Mouse (Mus musculus) layer of hippocampus, adult 2 months (tissue): ENCODE data around the gene Cradd. TPM values are rescaled to one million over a fixed set of nuclear protein-coding genes. Genes with fewer than 3 reads are reported as not detected.

Experiments used
- DNase-seq, 2 experiments: peaks; one replicate each; pipeline ENCODE4 v3.0.0; 2022; ENCODE audit warnings: low spot score in 2 of 2
- H3K27ac ChIP-seq: fragments of 200-600 bp; 2 replicates; pipeline ENCODE4 v1.8.1; 2022
- H3K4me3 ChIP-seq: fragments of 200-600 bp; 2 replicates; pipeline ENCODE4 v1.8.1; 2022; ENCODE audit warnings: mild to moderate bottlenecking
- CTCF ChIP-seq: fragments of 200-600 bp; conservative IDR thresholded peaks from 2 replicates; pipeline ENCODE4 v1.8.1; 2022; ENCODE audit warnings: antibody characterized with exemption, mild to moderate bottlenecking, moderate library complexity
- total RNA-seq, 2 experiments: library from RNA; stranded (reverse); gene quantifications; 2 replicates each; pipeline ENCODE4 v1.2.3; 2021

The Cradd gene
- total RNA-seq, 2 experiments from 2014 or later: 5.6 to 7.2 TPM

GRCm38 (mm10) chr10:95322076-95323070 lies 1.6 kb downstream of the Cradd start:
- Histone ChIP-seq H3K27ac (peak overlapping the region; percentile 98), H3K4me3 (peak overlapping the region; percentile 71; the same call in 1 of the 2 replicates)
- no peak for TF ChIP-seq CTCF
- DNase-seq: peak in 1 of 2 experiments; percentile 19

- no peak for DNase-seq
- TF ChIP-seq CTCF: no peak
- H3K4me3 ChIP-seq: no peak overlapping the region
- no peak overlapping the region for H3K27ac ChIP-seq
Measured at GRCm38 (mm10) chr10:95319001-95319400, 4.9 kb downstream of the Cradd start.

- Histone ChIP-seq H3K4me3 (no peak overlapping the region), H3K27ac (no peak overlapping the region)
- no peak for DNase-seq
- no peak for TF ChIP-seq CTCF
Measured at GRCm38 (mm10) chr10:95318392-95318708, 5.6 kb downstream of the Cradd start.

DNA sequence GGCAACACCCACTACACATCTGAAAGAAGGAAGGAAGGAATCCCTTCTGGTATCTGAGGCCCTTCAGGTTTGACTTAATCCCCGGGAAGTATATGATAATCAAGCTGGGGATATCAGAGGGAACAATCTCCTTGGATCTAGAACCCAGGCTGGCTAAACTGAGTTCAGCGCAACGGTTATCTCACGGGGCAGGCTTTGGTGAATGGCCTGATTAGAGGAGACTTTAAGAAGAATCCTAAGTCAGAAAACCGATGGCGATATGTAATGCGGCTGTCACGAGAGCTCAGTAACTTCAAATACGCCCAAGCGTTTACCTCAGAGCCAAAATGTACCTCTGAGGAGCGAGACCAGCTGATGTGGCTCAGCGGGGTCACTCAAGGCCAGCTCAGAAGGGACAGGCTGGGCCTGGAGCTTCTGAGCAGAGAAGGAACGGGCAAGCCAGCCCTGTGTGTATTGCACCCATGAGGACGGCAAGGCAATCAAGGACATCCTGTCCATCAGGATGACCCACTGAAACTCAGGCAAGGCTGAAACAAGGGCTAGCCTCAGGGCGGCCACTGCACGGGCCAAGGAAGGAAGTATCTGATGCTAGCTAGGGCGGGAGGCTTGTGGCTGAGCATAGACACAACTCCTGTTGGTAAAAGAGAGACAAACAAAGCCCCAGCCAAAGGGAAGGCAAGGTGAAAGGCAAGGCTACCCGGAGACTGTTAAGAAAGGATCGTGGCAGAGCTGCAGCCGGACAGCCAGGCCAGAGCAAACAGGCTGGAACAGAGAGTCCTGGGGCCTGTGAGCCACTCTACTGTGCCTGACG lies 6.1 kb downstream of the Cradd start:
- Histone ChIP-seq H3K4me3 (no peak overlapping the region), H3K27ac (no peak overlapping the region)
- DNase-seq: no peak
- TF ChIP-seq CTCF: no peak

DNA sequence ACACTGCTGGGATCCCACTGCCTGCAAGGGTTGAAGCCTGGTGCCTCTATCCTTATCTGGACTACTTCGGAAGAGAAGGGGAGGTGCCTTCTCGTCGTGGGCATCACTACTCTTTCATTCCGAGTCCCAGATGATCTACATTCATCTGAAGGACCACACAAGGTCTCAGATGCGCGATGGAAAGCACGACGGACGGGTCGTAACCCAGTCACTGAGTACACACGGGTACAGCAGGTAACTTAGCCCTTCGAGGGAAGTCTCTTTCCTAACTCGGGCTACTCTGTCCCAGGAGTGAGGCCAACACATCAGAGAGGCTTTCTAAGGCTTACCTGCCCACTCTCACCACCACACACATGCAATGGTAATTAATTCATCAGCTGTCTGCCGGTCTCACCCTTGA lies 6.8 kb downstream of the Cradd start:
- DNase-seq: no peak
- Histone ChIP-seq H3K4me3 (no peak overlapping the region), H3K27ac (no peak overlapping the region)
- TF ChIP-seq CTCF: no peak

DNA sequence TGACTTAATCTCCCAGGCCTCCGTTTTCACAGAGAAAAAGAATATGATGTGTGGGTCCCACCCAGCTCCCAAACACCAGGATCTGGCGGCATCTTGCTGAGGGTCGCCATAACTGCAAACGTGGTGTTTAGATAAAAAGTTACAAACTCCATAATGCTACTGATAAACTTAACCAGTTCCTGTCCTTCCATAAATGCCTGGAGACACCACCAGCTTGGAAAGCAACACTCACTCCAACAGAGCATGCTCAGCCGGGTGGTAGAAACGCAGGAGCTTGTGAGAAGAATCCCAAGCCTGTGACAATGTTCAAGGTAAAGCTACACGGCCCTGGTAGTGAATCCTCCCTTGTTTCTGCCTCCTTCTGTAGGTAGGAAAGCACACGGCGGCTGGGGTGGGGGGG lies 7.3 kb downstream of the Cradd start:
- no peak overlapping the region for H3K4me3 ChIP-seq
- no peak overlapping the region for H3K27ac ChIP-seq
- TF ChIP-seq CTCF: no peak
- no peak for DNase-seq

- no peak for DNase-seq
- H3K27ac ChIP-seq: no peak overlapping the region
- TF ChIP-seq CTCF: no peak
- H3K4me3 ChIP-seq: no peak overlapping the region
Measured at GRCm38 (mm10) chr10:95315801-95316474, 8.0 kb downstream of the Cradd start.

DNA sequence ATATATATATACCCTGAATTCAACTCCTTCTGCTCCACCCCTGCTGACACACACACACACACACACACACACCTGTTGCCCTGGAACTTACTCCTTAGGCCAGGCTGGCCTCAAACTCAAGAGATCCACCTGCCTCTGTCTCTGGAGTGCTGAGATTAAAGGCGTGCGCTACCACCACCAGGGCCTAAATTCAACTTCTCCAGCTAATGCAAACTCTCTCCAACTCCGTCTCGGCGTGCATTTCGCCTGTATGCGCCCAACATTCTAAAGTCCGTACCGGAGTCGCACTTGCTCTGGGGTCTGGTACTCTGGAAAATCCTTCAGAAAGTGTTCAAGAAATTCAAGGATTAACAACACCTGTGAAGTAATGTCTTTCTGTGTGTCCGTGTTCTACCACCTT lies 8.6 kb downstream of the Cradd start:
- DNase-seq: no peak
- Histone ChIP-seq H3K4me3 (no peak overlapping the region), H3K27ac (no peak overlapping the region)
- TF ChIP-seq CTCF: no peak

DNA sequence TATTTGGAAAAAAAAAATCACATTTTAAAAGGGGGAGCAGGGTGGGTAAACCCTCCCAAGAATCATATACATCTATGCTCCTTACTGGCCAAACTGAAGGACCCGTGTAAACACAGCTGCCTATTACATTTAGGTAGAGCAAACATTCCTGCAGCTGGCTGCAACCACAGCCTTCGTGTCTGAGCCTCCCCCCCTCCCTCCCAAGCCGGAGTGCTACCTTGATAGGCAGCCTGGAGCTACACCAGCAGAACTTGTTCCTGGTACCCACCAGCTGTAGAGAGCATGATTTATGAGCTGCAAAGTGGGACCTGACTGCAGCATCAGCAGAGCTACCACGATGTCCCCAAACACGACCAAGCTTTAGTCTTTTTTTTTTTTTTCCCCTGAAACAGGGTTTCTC lies 9.9 kb downstream of the Cradd start:
- DNase-seq: no peak
- no peak for TF ChIP-seq CTCF
- Histone ChIP-seq H3K4me3 (no peak overlapping the region), H3K27ac (no peak overlapping the region)

GRCm38 (mm10) chr10:95313524-95313923 lies 10.4 kb downstream of the Cradd start:
- Histone ChIP-seq H3K4me3 (no peak overlapping the region), H3K27ac (no peak overlapping the region)
- no peak for DNase-seq
- no peak for TF ChIP-seq CTCF

DNA sequence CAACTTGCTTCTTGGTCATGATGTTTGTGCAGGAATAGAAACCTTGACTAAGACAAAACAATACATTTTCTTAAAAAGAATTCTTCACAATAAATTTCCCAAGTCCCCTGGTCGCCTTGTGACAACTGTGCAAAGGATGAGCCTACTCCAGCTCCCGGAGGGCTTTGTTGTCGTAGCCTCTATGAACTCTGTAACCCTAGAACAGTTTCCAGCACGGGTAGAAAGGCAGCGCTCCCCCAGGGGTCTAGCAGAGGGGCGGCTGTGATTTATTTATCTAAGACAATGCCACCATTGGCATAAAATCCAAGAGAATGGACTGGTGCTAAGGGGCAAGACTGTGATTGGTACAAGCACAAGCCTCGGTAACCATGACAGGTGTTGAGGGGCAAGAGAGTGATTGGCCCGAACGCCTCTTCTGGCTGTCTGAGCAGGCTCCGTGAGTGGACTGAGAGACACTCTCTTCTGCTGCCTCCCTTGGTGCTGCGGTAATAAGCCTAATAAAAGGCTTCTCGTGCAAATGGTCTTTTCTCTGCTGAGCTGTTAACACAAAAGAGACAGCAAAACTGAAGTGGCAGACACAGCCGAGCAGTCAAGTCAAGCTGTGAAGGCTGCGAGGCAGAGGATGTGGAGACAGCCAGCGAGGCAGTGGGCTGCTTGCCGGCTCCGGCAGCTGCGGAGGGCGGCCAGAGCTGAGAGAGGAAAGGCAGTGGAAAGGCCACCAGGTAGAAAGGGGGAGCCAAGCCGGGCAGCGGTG lies 13.1 kb downstream of the Cradd start:
- H3K27ac ChIP-seq: no peak overlapping the region
- no peak for DNase-seq
- TF ChIP-seq CTCF: no peak
- H3K4me3 ChIP-seq: no peak overlapping the region
